9 mouse cellular contexts compared by ENCODE assay signal in the genomic region with DNA sequence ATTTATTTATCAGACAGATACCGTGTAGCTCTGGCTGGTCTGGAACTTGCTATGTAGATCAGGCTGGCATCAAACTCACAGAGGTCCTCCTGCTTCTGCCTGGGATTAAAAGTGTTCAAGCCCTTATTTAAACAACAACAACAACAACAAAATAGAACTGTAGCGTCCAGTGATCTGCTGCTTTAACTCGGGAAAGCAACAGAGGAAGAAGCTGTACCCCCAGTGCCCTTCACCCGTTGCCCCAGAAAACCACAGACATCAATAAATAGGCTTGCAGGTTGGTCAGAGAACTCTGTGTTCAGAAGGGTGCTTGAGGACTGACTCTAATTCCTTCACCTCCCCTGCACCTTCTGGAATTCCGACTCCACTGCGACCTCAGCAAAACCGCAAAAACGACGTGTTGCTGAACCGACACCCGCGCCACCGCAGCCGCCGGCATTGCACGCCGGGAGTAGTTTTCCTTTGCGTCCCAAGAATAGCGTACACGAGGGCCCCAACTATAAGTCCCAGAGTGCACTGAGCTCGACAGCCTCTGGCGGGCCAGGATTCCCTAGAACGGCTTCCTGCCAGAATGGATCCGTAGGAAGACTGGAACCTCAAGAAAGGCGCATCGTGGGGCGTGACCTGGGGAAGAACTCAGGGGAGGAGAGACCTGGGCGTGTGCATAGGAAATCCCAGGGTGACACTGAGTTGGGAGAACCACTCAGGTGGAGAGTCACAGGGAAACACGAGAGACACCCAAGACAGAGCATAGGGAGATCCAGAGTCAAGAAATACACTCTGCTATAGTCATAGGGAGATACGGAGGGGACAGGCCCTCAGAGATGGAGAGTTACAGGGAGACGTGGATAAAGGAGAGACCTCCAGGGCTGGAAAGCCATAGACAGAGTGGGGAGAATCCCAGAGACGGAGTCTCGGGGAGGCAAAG. TPM values are rescaled to one million over a fixed set of nuclear protein-coding genes. Genes with fewer than 3 reads are reported as not detected.
DNase-seq lines count a peak whose midpoint lies in the region; ATAC-seq and TF ChIP-seq lines count a peak whose summit lies in the region.
"Had no signal": no experiment of that assay in that cellular context is flagged by ENCODE, and none has a peak within 500 bp of the region (broad histone marks: within the 10 kb centered on the region; RNA-seq: fewer than 3 reads in every experiment).

No protein-coding gene starts in this region.

- no peaks in the 10 kb centered on the region for H3K9me3 ChIP-seq in hindbrain, embryonic 11.5 days (ENCODE audit: control insufficient read depth, low read length)
- H3K9me3 ChIP-seq in liver, embryonic 14.5 days (ENCODE audit: control insufficient read depth, low read length): no peaks in the 10 kb centered on the region

- intact Hi-C loops in gastrocnemius, adult 2 months (cut with DNase I): loop anchor here (5.0 kb wide), 1 partner anchor 40 kb away; no protein-coding TSS in a partner anchor

- no peak for TF ChIP-seq CTCF in gastrocnemius, adult 2 months (IDR thresholded peaks at IDR 0.05)
- no peak for TF ChIP-seq CTCF in embryonic fibroblast, embryonic 13.5 days (IDR thresholded peaks at IDR 0.05; ENCODE audit: borderline replicate concordance, insufficient read depth, low read length)
- TF ChIP-seq CTCF in liver, embryonic 14.5 days (IDR thresholded peaks at IDR 0.05; ENCODE audit: low read depth): no peak

- DNase-seq in gastrocnemius, adult 2 months: peak; percentile 51
- no peak for DNase-seq in gastrocnemius, postnatal 25 days
- peak; percentile 80 for DNase-seq in R1 (ENCODE audit: low read depth, low spot score)
- peak; percentile 51 for DNase-seq in hindbrain, embryonic 11.5 days (ENCODE audit: low spot score)
- DNase-seq in liver, embryonic 14.5 days (ENCODE audit: low read depth in 3 of 3, low spot score in 3 of 3): no peak
- peak; percentile 37 for DNase-seq in retina, embryonic 14.5 days (ENCODE audit: low spot score)

- TF ChIP-seq EP300 in liver, embryonic 14.5 days (IDR thresholded peaks at IDR 0.05; ENCODE audit: low read depth): no peak

- 9% methylated on average over 33 of the region's 33 CpGs for WGBS in hindbrain, embryonic 11.5 days
- WGBS in liver, embryonic 14.5 days (ENCODE audit: insufficient replicate concordance): 3% methylated on average over 33 of the region's 33 CpGs

- H3K27ac ChIP-seq in gastrocnemius, adult 2 months: peak overlapping the region; percentile 65
- H3K27ac ChIP-seq in embryonic fibroblast, embryonic 13.5 days (ENCODE audit: insufficient read depth, low read length): 0 out of 2 replicates have a peak overlapping the region, but pooled peaks have one; percentile 6
- H3K27ac ChIP-seq in hindbrain, embryonic 11.5 days (ENCODE audit: low read depth, low read length): no peak overlapping the region
- no peak overlapping the region for H3K27ac ChIP-seq in liver, embryonic 14.5 days

- TF ChIP-seq POLR2A in embryonic fibroblast, embryonic 13.5 days (IDR thresholded peaks at IDR 0.05; ENCODE audit: low read depth, low read length): peak; percentile 35; the same call in 1 of the 2 replicates

- peak overlapping the region; percentile 62 for H3K4me3 ChIP-seq in gastrocnemius, adult 2 months
- no peak overlapping the region for H3K4me3 ChIP-seq in embryonic fibroblast, embryonic 13.5 days (ENCODE audit: insufficient read depth, low read length)
- peak overlapping the region; percentile 12; the same call in 1 of the 2 replicates for H3K4me3 ChIP-seq in hindbrain, embryonic 11.5 days (ENCODE audit: low read depth, low read length)
- H3K4me3 ChIP-seq in liver, embryonic 14.5 days (ENCODE audit: insufficient read depth in 1 of 2, low read depth in 2 of 2, low read length in 2 of 2): peak overlapping the region; percentile 10 to 26; a peak in 2 of 4 replicates

- peak overlapping the region; percentile 74 for H3K4me2 ChIP-seq in hindbrain, embryonic 11.5 days (replicated peaks; ENCODE audit: low read depth, low read length)
- H3K4me2 ChIP-seq in liver, embryonic 14.5 days (ENCODE audit: low read depth): peak overlapping the region; percentile 51

- ATAC-seq in hindbrain, embryonic 11.5 days (ENCODE audit: low FRiP score): peak; percentile 32; the same call in 1 of the 2 replicates
- ATAC-seq in liver, embryonic 14.5 days (ENCODE audit: insufficient read depth): no peak
- ATAC-seq in erythroblast, adult 5-6 weeks (replicated peaks; ENCODE audit: low FRiP score, poor library complexity, severe bottlenecking): no peak

- H3K9ac ChIP-seq in hindbrain, embryonic 11.5 days (ENCODE audit: low read depth, low read length): no peak overlapping the region
- no peak overlapping the region for H3K9ac ChIP-seq in liver, embryonic 14.5 days (replicated peaks)

- peaks cover 31% of the 10 kb centered on the region for H3K27me3 ChIP-seq in hindbrain, embryonic 11.5 days (ENCODE audit: control insufficient read depth, insufficient read depth, low read length)
- H3K27me3 ChIP-seq in liver, embryonic 14.5 days (ENCODE audit: control insufficient read depth, insufficient read depth, low read length): peaks cover 45% of the 10 kb centered on the region

- H3K36me3 ChIP-seq in hindbrain, embryonic 11.5 days (ENCODE audit: control insufficient read depth, insufficient read depth, low read length): no peaks in the 10 kb centered on the region
- H3K36me3 ChIP-seq in liver, embryonic 14.5 days (replicated peaks; ENCODE audit: control insufficient read depth, insufficient read depth, low read depth): no peaks in the 10 kb centered on the region

- peaks cover 14% of the 10 kb centered on the region for H3K4me1 ChIP-seq in embryonic fibroblast, embryonic 13.5 days (ENCODE audit: control insufficient read depth, insufficient read depth, low read length)
- peaks cover 6% of the 10 kb centered on the region; the same call in 1 of the 2 replicates for H3K4me1 ChIP-seq in hindbrain, embryonic 11.5 days (replicated peaks; ENCODE audit: control insufficient read depth, insufficient read depth, low read length)
- H3K4me1 ChIP-seq in liver, embryonic 14.5 days (replicated peaks; ENCODE audit: control insufficient read depth in 2 of 2, insufficient read depth in 2 of 2, low read length in 1 of 2): 0 out of 4 replicates have a peak, but pooled peaks cover 0 to 2% of the 10 kb centered on the region in 2 experiments

RNA-seq across cellular contexts. Expression of a gene that starts 12.9 kb away (rescaled TPM):
- under 1 TPM; 0.78 to 0.84 TPM for total RNA-seq in gastrocnemius, adult 2 months (2021)
- 1 to 10 TPM; 1.3 TPM for total RNA-seq in gastrocnemius, postnatal 25 days (2021)
- polyA plus RNA-seq in embryonic fibroblast, embryonic 13.5 days (2011; ENCODE audit: insufficient read length, low read depth, missing spikeins): 0.60 and 0.89 TPM in 2 replicates
- 0.15 and 0.65 TPM in 2 replicates for polyA plus RNA-seq in hindbrain, embryonic 11.5 days (2014; fragmentation: Nextera tagmentation; extraction: Ambion mirVana)
- 0.05 and 0.06 TPM in 2 replicates for polyA plus RNA-seq in liver, embryonic 14.5 days (2012; rRNA removed)
- not detected in 2 replicates for polyA plus RNA-seq in liver, embryonic 14.5 days (2014; fragmentation: Nextera tagmentation; extraction: Ambion mirVana)
- total RNA-seq in erythroblast, adult 5-6 weeks (2015; ENCODE audit: low replicate concordance): not detected in 2 replicates
- total RNA-seq in erythroblast, adult 5-6 weeks (2017; ENCODE audit: low replicate concordance): 0.77 TPM in 1 of 2 replicates, not detected in the other

RNA-seq across cellular contexts. Expression of a gene that starts 13.0 kb away (rescaled TPM):
- 10 to 100 TPM; 17.8 to 37.2 TPM for total RNA-seq in gastrocnemius, adult 2 months (2021)
- total RNA-seq in gastrocnemius, postnatal 25 days (2021): 10 to 100 TPM; 31.7 to 45.4 TPM
- 469 and 684 TPM in 2 replicates for polyA plus RNA-seq in embryonic fibroblast, embryonic 13.5 days (2011; ENCODE audit: insufficient read length, low read depth, missing spikeins)
- polyA plus RNA-seq in hindbrain, embryonic 11.5 days (2014; fragmentation: Nextera tagmentation; extraction: Ambion mirVana): 41.3 and 44.3 TPM in 2 replicates
- 21.5 and 27.0 TPM in 2 replicates for polyA plus RNA-seq in liver, embryonic 14.5 days (2012; rRNA removed)
- 23.1 and 24.9 TPM in 2 replicates for polyA plus RNA-seq in liver, embryonic 14.5 days (2014; fragmentation: Nextera tagmentation; extraction: Ambion mirVana)
- 18.4 and 20.5 TPM in 2 replicates for total RNA-seq in erythroblast, adult 5-6 weeks (2015; ENCODE audit: low replicate concordance)
- total RNA-seq in erythroblast, adult 5-6 weeks (2017; ENCODE audit: low replicate concordance): 4.0 and 7.3 TPM in 2 replicates

RNA-seq across cellular contexts. Expression of a gene that starts 30.9 kb away (rescaled TPM):
- total RNA-seq in gastrocnemius, adult 2 months (2021): 10 to 100 TPM in 1 of 2 experiments, 1 to 10 TPM in 1; 8.4 to 16.2 TPM
- total RNA-seq in gastrocnemius, postnatal 25 days (2021): 1 to 10 TPM; 6.7 to 7.7 TPM
- 62.4 and 63.7 TPM in 2 replicates for polyA plus RNA-seq in embryonic fibroblast, embryonic 13.5 days (2011; ENCODE audit: insufficient read length, low read depth, missing spikeins)
- 3.9 and 4.6 TPM in 2 replicates for polyA plus RNA-seq in hindbrain, embryonic 11.5 days (2014; fragmentation: Nextera tagmentation; extraction: Ambion mirVana)
- polyA plus RNA-seq in liver, embryonic 14.5 days (2012; rRNA removed): 0.49 and 0.92 TPM in 2 replicates
- polyA plus RNA-seq in liver, embryonic 14.5 days (2014; fragmentation: Nextera tagmentation; extraction: Ambion mirVana): not detected in 2 replicates
- total RNA-seq in erythroblast, adult 5-6 weeks (2015; ENCODE audit: low replicate concordance): not detected in 2 replicates
- total RNA-seq in erythroblast, adult 5-6 weeks (2017; ENCODE audit: low replicate concordance): 0.26 TPM in 1 of 2 replicates, not detected in the other

RNA-seq across cellular contexts. Expression of a gene that starts 52.4 kb away (rescaled TPM):
- not detected for total RNA-seq in gastrocnemius, adult 2 months (2021)
- total RNA-seq in gastrocnemius, postnatal 25 days (2021): not detected
- not detected in 2 replicates for polyA plus RNA-seq in embryonic fibroblast, embryonic 13.5 days (2011; ENCODE audit: insufficient read length, low read depth, missing spikeins)
- 0.05 TPM in 1 of 2 replicates, not detected in the other for polyA plus RNA-seq in hindbrain, embryonic 11.5 days (2014; fragmentation: Nextera tagmentation; extraction: Ambion mirVana)
- 0.02 and 0.04 TPM in 2 replicates for polyA plus RNA-seq in liver, embryonic 14.5 days (2012; rRNA removed)
- 0.05 and 0.08 TPM in 2 replicates for polyA plus RNA-seq in liver, embryonic 14.5 days (2014; fragmentation: Nextera tagmentation; extraction: Ambion mirVana)
- total RNA-seq in erythroblast, adult 5-6 weeks (2015; ENCODE audit: low replicate concordance): 0.19 and 0.63 TPM in 2 replicates
- total RNA-seq in erythroblast, adult 5-6 weeks (2017; ENCODE audit: low replicate concordance): 1.5 and 2.4 TPM in 2 replicates
- total RNA-seq: gastrocnemius, postnatal 4 days had no signal

Comparison
In these comparisons a context has a peak if more than half of its experiments do, and no peak if none do; other contexts are left out.
1. DNase-seq: peak in gastrocnemius, adult 2 months (single experiment), R1 (single experiment), hindbrain, embryonic 11.5 days (single experiment) and retina, embryonic 14.5 days (single experiment); none in gastrocnemius, postnatal 25 days (single experiment) and liver, embryonic 14.5 days (0 of 3).
2. H3K27ac ChIP-seq: peak in gastrocnemius, adult 2 months (single experiment) and embryonic fibroblast, embryonic 13.5 days (single experiment); none in hindbrain, embryonic 11.5 days (single experiment) and liver, embryonic 14.5 days (single experiment).
3. RNA of a gene that starts 30.9 kb away (total RNA-seq): 8.4 to 16.2 TPM in gastrocnemius, adult 2 months and 6.7 to 7.7 TPM in gastrocnemius, postnatal 25 days; 0.26 TPM in erythroblast, adult 5-6 weeks; every median in the first group is over 4 times any median in the second.